Mouse (Mus musculus) spleen, postnatal 10 days (tissue): ENCODE results near the gene Soat1.

Source experiments
- DNase-seq, 2 experiments: peaks; one replicate each; pipeline ENCODE4 v3.0.0; 2021 to 2022; ENCODE audit warnings: low spot score in 2 of 2

Soat1 gene

DNA sequence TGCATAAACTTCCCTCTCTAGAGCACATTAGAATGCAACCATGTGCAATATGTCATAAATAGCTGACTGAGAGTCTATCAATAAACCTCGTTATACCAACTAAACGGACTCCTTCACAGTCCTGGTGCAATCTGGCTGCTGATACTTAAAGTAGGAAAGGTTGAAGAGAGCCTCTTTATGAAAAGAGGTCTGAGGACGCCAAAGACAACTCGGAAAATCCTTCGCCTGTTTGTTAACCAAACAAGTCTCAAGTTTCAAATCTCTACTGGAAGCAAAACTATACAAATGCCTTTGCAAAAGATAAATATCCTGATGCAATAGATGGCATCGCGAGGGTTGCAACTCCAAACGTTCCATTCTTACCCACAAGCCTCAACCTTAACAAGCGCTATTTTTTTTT lies 9.2 kb downstream of the Soat1 start:
- DNase-seq = no peak

GRCm38 (mm10) chr1:156463981-156464853 lies 9.9 kb downstream of the Soat1 start:
- no peak for DNase-seq

DNA sequence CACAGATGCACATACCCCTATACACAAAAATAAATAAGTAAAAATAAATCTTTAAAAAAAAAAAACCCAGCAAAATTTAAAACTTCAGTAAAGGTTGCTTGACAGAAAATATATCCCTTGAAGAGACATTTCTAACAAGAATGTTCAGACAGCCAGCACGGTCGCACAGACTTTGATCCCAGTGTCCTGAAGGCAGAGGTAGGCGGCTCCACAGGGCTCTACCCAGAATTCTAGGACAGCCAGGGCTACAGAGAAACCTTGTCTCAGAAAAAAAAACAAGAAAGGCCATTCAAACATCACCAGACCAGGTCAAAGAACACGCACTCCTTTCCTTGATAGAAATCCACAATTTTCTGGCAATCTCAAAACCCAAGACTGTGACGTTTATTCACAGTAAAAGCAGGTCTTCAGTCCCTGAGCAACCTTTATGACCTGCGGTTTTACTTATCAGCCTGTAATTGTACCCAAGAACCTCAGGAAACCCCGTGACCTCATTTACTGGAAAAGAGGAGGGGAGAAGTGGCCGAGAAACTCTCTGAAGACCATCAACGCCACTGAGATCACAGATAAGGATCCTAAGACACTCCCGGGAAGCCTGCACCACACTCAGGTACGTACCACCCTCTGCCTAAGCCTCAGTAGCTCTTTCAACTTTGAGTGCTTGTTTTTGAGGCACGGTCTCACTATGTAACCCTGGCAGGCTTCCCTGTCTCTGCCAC lies 11.7 kb downstream of the Soat1 start:
- DNase-seq = no peak

GRCm38 (mm10) chr1:156461036-156461435 lies 13.1 kb downstream of the Soat1 start:
- DNase-seq = no peak

GRCm38 (mm10) chr1:156460216-156460615 lies 13.9 kb downstream of the Soat1 start:
- DNase-seq = no peak

DNA sequence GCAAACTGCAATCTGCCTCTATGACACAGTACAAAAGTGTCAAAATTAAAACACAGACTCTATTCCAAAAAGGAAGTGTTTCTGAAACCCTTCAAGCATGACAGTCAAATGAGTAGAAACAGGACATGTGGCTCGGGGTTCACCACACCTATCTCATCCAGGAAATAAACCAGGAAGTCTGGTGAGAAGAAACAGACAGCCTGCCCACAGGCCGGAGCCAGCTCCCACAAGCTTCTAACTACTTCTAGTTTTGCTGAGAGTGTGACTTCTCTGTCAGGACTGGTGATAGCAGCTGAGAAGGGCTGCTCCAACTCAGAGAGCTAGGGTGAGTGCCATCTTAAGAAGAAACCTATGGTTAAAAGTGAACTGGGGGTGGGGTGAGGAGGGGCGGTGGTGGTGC lies 14.4 kb downstream of the Soat1 start:
- peak in 1 of 2 experiments; percentile 46 for DNase-seq

GRCm38 (mm10) chr1:156458391-156459060 lies 15.6 kb downstream of the Soat1 start:
- no peak for DNase-seq

- DNase-seq = no peak
Measured at GRCm38 (mm10) chr1:156455005-156455758, 18.9 kb downstream of the Soat1 start.

DNA sequence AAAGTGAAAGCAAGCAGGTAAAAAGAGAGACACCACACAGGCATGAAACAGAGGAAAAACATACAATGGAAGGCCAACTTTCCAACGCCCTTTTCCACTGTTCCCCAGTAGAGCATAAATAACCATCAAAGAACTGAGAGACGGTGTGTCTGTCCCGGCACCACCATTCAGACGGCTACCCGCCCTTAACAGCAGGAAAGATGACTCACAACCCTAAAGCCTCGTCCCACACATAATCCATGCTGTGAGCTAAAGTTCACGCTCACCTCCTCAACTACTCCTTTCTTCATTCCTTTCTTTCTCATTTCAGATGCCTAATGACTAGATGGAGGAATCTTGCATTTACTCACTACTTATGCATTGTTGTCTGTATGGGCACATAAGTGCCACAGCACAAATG lies 19.7 kb downstream of the Soat1 start:
- DNase-seq = no peak

DNA sequence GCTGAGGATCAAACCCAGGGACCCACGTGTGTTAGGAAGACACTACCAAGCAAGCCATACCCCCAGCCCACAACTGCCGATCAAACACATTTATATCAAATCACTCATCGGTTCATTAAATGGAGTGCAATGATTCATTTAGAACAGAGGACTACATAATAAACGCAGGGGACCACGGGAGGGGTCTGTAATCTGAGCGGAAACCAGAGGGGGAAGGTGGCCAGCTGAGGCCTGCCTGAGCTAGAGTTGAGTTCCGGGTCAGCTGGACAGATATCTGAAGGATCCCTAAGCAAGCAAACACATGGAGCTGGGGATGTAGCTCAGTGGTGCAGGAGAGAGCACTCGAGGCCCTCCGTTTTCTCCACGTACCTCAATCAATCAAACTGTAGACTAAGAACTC lies 20.3 kb downstream of the Soat1 start:
- no peak for DNase-seq

- DNase-seq = no peak
Measured at GRCm38 (mm10) chr1:156450478-156450877, 23.7 kb downstream of the Soat1 start.

- no peak for DNase-seq
Measured at GRCm38 (mm10) chr1:156449691-156450090, 24.4 kb downstream of the Soat1 start.

DNA sequence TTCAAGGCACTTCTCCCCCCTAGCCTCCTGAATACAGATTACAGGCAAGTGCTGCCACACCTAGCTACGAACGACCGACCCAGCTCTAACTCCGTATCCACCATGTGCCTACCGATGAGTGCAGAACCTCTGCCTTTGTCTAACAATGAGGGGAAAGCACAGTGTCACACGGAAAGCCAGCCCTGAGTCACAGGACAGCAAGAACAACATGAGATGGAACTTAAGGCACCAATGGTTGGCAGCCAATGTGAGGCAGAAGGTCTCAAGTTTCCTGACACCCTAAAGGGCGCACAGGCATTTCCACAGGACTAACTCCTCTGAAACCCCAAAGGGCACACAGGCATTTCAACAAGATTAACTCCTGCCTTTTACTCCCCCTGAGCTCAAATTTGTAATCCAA lies 25.0 kb downstream of the Soat1 start:
- no peak for DNase-seq

DNA sequence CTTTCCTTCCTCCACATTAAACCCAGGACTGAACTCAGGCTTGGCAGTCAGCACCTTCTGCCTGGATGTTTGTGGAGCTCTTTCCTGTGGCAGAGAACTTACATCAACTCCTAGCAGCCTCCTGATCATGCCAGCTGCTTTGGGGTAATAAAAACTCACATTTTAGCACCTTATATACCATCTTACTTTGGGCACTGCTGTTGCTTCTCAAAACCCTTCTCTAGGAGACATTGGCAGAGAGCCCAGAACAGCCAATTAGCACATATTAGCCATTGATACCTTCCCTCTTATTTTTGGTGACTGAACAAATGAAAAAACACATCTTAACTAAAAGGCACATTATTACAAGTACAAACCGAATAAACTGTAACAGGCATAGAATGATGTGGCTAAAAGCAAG lies 29.1 kb downstream of the Soat1 start:
- no peak for DNase-seq

- DNase-seq = no peak
Measured at GRCm38 (mm10) chr1:156442776-156443175, 31.4 kb downstream of the Soat1 start.

DNA sequence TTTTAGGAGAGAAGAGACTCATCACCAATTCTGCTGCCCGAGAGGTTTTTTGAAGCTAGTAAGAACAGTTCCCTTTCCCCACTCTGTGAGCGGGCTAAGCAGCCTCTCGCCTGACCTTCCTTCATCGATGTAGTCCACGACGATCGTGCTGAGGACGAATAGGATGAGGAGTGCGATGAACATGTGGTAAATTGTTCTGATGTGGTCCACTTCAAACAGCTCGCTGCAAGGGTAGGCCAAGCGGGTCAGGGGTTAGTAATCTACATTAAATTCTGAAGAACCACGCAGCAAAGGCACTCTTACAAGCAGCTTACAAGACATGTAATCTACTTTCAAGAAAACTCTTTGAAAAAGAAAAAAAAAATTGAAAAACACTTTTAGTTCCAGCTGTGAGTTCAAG lies 31.9 kb downstream of the Soat1 start:
- no peak for DNase-seq

- no peak for DNase-seq
Measured at GRCm38 (mm10) chr1:156437726-156438125, 36.4 kb downstream of the Soat1 start.

DNA sequence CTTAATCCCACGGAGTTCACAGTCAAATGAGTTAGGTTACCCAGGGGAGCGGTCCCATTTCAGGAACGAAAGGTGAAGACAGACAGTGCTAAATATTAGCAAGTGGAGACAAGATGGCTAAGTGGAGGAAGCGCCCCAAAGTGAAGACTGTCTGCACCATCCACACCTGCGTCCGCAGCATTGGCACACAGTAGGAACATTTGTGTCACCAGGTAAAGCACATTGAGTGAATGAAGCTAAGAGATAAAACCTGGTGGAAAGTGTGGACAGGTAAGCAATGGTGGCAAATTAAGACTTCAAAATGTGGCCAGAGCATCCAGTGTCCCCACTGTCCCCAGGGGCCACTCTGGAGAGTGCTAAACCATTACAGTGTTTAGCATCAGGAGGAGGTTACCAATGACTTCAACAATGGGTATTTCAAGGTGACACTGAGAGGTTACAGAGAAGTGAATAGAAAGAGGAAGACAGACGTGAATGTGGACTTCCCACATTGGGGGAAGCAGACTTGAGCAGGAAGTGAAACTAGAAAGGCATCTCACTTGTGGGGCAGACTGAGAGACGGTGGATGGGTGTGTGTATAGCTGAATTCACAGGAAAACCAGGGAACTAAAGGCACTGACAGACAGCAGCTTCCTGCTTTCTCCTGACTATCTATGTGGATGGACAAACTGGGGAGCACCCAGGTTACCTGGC lies 37.0 kb downstream of the Soat1 start:
- DNase-seq = peak in 1 of 2 experiments; percentile 38

DNA sequence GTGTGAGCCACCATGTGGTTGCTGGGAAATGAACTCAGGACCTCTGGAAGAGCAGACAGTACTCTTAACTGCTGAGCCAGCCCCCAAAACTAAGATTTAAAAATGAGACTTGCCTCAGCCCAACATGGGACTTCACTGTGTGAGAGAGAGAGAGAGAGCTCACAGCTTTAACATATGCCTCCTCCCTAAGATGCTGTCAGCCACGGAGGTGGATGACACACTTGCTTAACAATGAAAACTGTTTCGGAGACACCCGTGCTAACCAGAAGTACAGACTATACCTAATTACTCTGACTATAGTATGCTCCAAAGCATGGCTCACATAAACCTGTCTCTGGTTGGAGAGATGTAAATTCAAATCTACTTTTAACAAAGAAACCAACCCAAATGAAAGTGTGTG lies 40.6 kb downstream of the Soat1 start:
- no peak for DNase-seq

DNA sequence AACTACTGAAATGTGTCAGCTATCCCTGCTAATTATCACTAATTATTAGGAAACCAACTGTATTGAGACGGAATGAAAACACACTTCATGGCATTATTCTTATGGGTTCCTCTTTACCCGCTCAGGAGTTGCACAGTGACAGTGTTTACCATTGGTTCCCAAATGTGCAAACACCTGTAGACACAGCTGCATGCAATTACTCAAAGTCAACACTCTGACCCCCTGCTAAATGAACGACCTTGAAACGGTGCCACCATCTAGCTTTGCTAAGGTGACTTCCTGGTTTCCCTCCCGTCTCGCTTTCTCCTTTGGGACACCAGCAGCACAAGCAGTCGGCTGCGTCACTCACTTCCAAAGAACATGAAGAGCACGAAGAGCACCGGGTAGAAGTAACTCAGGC lies 41.6 kb downstream of the Soat1 start:
- no peak for DNase-seq

- no peak for DNase-seq
Measured at GRCm38 (mm10) chr1:156428434-156428833, 45.7 kb downstream of the Soat1 start.
